Mouse (Mus musculus) heart, embryonic 12.5 days (tissue): ENCODE data around the gene Uvrag. TPM values are rescaled to one million over a fixed set of nuclear protein-coding genes. Genes with fewer than 3 reads are reported as not detected.

Experiments used
- ATAC-seq: fragments of 200-750 bp; cut with Nextera tagmentation; 2 replicates; pipeline ENCODE4 v1.8.0; 2017; ENCODE audit warnings: moderate TSS enrichment, moderate library complexity; ENCODE audit not compliant: insufficient number of reproducible peaks, low FRiP score
- H3K27ac ChIP-seq: fragments of 300-500 bp; sonication (generic); 2 replicates; pipeline ENCODE4 v1.5.1; 2016; ENCODE audit warnings: mild to moderate bottlenecking, moderate library complexity; ENCODE audit not compliant: poor library complexity, severe bottlenecking
- H3K27me3 ChIP-seq: fragments of 300-500 bp; sonication (generic); replicated peaks from 2 replicates; pipeline ENCODE4 v1.6.1; 2016; ENCODE audit warnings: mild to moderate bottlenecking, moderate library complexity
- H3K36me3 ChIP-seq: fragments of 300-500 bp; sonication (generic); 2 replicates; pipeline ENCODE4 v1.6.1; 2016; ENCODE audit warnings: mild to moderate bottlenecking, moderate library complexity
- H3K4me1 ChIP-seq: fragments of 300-500 bp; sonication (generic); replicated peaks from 2 replicates; pipeline ENCODE4 v1.6.1; 2016; ENCODE audit warnings: mild to moderate bottlenecking
- H3K4me2 ChIP-seq: fragments of 300-500 bp; sonication (generic); 2 replicates; pipeline ENCODE4 v1.6.1; 2016; ENCODE audit warnings: mild to moderate bottlenecking, moderate library complexity
- H3K4me3 ChIP-seq: fragments of 300-500 bp; sonication (generic); 2 replicates; pipeline ENCODE4 v1.5.1; 2016; ENCODE audit warnings: mild to moderate bottlenecking
- H3K9ac ChIP-seq: fragments of 300-500 bp; sonication (generic); 2 replicates; pipeline ENCODE4 v1.6.1; 2016; ENCODE audit warnings: mild to moderate bottlenecking, moderate library complexity
- H3K9me3 ChIP-seq: fragments of 300-500 bp; sonication (generic); replicated peaks from 2 replicates; pipeline ENCODE4 v1.6.1; 2016; ENCODE audit warnings: mild to moderate bottlenecking, moderate library complexity
- WGBS: fragments of 180-500 bp; shearing (Covaris S2); methylation state at CpG from one replicate; pipeline ENCODE4 v1.1.7; 2016; 5-methylcytosine and 5-hydroxymethylcytosine counted together
- polyA plus RNA-seq: library from polyadenylated mRNA; unstranded; fragments of >200 nt; fragmentation: Nextera tagmentation; extraction: Ambion mirVana; gene quantifications from 2 replicates; pipeline ENCODE4 v1.2.1, GENCODE M21; 2016

Gene Uvrag
- polyA plus RNA-seq, 1 experiment from 2014 or later, result 19.6 TPM

- WGBS, result 83% methylated on average over 5 of the region's 5 CpGs
- H3K27ac ChIP-seq, result no peak overlapping the region
- H3K9me3 ChIP-seq, result no peaks in the 10 kb centered on the region
Observed at GRCm38 (mm10) chr7:99120865-99121521, 19.9 kb downstream of the Uvrag start.

DNA sequence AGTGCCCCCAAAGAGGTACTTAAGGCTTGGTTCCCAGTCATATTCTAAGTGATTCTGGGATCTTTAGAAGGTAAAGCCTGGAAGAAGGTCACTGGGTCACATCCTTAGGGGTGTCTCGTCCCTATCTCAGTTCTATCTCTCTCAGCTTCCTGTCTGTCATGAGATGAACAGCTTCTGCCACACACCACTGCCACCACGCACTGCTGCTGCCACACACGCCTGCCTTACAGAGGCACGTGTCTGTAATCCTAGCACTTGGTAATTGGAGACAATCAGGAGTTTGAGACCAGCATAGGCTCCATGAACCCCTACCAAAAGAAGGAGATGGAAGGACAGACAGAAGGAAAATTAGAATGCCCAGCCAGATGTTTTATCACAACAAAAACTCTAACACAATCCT lies 20.9 kb downstream of the Uvrag start:
- no peak overlapping the region for H3K9ac ChIP-seq
- ATAC-seq, result no peak

More at GRCm38 (mm10) chr7:99120865-99121521, 19.9 kb downstream of the Uvrag start:
- H3K4me2 ChIP-seq, result no peak overlapping the region
- no peaks in the 10 kb centered on the region for H3K27me3 ChIP-seq
- peaks cover 29% of the 10 kb centered on the region for H3K4me1 ChIP-seq
- no peak overlapping the region for H3K9ac ChIP-seq
- H3K4me3 ChIP-seq, result no peak overlapping the region
- no peak for ATAC-seq
- H3K36me3 ChIP-seq, result peaks cover 16% of the 10 kb centered on the region

DNA sequence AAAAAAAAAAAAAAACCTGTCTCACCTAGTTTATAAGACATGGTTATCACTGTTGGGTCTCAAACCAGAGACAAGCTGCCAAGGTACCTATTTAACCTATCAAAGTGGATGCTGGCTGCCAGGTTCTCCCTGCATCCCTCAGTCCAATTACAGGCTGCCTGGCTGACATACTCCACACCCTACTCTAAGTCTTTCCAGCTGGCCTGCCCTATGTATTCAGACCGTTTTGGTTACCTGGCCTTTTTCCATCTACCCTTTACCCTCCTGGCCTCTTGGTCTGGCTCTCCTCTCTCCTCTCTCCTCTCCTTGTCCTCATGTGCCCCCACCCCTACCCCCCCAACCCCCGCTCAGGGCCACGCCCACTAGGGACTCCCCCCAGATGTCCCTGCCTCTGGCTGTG lies 24.2 kb downstream of the Uvrag start:
- H3K4me3 ChIP-seq, result no peak overlapping the region

More for the DNA sequence above, 20.9 kb downstream of the Uvrag start:
- H3K27ac ChIP-seq, result no peak overlapping the region
- 57% methylated on average over 4 of the region's 4 CpGs for WGBS
- no peaks in the 10 kb centered on the region for H3K27me3 ChIP-seq
- H3K36me3 ChIP-seq, result peaks cover 16% of the 10 kb centered on the region
- H3K9me3 ChIP-seq, result no peaks in the 10 kb centered on the region
- H3K4me3 ChIP-seq, result no peak overlapping the region
- H3K4me2 ChIP-seq, result no peak overlapping the region
- peaks cover 30% of the 10 kb centered on the region for H3K4me1 ChIP-seq

GRCm38 (mm10) chr7:99114006-99114726 lies 26.8 kb downstream of the Uvrag start:
- ATAC-seq, result no peak
- 86% methylated on average over 16 of the region's 16 CpGs for WGBS
- 0 out of 2 replicates have a peak, but pooled peaks cover 8% of the 10 kb centered on the region for H3K36me3 ChIP-seq
- no peak overlapping the region for H3K4me2 ChIP-seq
- no peak overlapping the region for H3K27ac ChIP-seq
- H3K4me1 ChIP-seq, result peaks cover 22% of the 10 kb centered on the region
- no peak overlapping the region for H3K9ac ChIP-seq
- H3K27me3 ChIP-seq, result no peaks in the 10 kb centered on the region
- H3K4me3 ChIP-seq, result no peak overlapping the region
- no peaks in the 10 kb centered on the region for H3K9me3 ChIP-seq

More for the DNA sequence above, 24.2 kb downstream of the Uvrag start:
- no peak for ATAC-seq
- H3K9ac ChIP-seq, result no peak overlapping the region
- WGBS, result 67% methylated on average over 3 of the region's 3 CpGs
- no peaks in the 10 kb centered on the region for H3K27me3 ChIP-seq
- H3K4me2 ChIP-seq, result no peak overlapping the region
- H3K4me1 ChIP-seq, result peaks cover 30% of the 10 kb centered on the region
- H3K9me3 ChIP-seq, result no peaks in the 10 kb centered on the region
- 0 out of 2 replicates have a peak, but pooled peaks cover 8% of the 10 kb centered on the region for H3K36me3 ChIP-seq
- no peak overlapping the region for H3K27ac ChIP-seq

DNA sequence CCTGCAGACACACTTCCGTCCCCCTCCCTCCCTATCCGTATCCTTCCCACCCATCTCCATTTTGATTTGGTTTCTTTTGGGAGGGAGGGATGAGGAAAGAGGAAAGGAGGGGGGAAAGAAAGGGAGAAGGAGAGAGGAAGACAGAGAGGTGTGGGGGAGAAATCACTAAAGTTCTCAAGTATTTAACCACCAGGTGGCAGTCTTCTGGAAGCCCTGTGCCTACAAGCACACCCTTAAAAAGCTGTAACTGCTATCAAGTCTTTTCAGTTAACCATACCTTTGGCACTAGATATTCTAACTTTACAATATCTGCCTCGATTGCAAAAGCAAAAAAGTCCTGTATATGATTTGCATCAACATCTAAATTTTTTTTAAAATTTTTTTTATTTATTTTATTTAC lies 33.4 kb downstream of the Uvrag start:
- WGBS, result 50% methylated on average over 3 of the region's 3 CpGs
- no peak overlapping the region for H3K4me2 ChIP-seq
- no peak for ATAC-seq
- no peak overlapping the region; the same call in 1 of the 2 replicates for H3K9ac ChIP-seq
- H3K9me3 ChIP-seq, result no peaks in the 10 kb centered on the region
- H3K4me3 ChIP-seq, result no peak overlapping the region
- H3K36me3 ChIP-seq, result no peaks in the 10 kb centered on the region
- H3K27ac ChIP-seq, result no peak overlapping the region
- H3K4me1 ChIP-seq, result peaks cover 20% of the 10 kb centered on the region
- no peaks in the 10 kb centered on the region for H3K27me3 ChIP-seq

- H3K9ac ChIP-seq, result no peak overlapping the region
- H3K27me3 ChIP-seq, result no peaks in the 10 kb centered on the region
- no peak overlapping the region for H3K4me3 ChIP-seq
- 67% methylated on average over 4 of the region's 4 CpGs for WGBS
- peaks cover 27% of the 10 kb centered on the region for H3K4me1 ChIP-seq
- H3K36me3 ChIP-seq, result no peaks in the 10 kb centered on the region
- H3K4me2 ChIP-seq, result no peak overlapping the region
- no peaks in the 10 kb centered on the region for H3K9me3 ChIP-seq
- H3K27ac ChIP-seq, result no peak overlapping the region
- ATAC-seq, result no peak
Observed at GRCm38 (mm10) chr7:99106714-99107270, 34.1 kb downstream of the Uvrag start.

- H3K4me1 ChIP-seq, result peaks cover 47% of the 10 kb centered on the region
- no peak overlapping the region for H3K9ac ChIP-seq
- no peak overlapping the region for H3K4me3 ChIP-seq
- no peaks in the 10 kb centered on the region for H3K27me3 ChIP-seq
- WGBS, result 44% methylated on average over 11 of the region's 11 CpGs
- no peak overlapping the region for H3K27ac ChIP-seq
- H3K9me3 ChIP-seq, result no peaks in the 10 kb centered on the region
- ATAC-seq, result no peak
- H3K36me3 ChIP-seq, result peaks cover 15% of the 10 kb centered on the region
- no peak overlapping the region for H3K4me2 ChIP-seq
Observed at GRCm38 (mm10) chr7:99101767-99102593, 39.0 kb downstream of the Uvrag start.

DNA sequence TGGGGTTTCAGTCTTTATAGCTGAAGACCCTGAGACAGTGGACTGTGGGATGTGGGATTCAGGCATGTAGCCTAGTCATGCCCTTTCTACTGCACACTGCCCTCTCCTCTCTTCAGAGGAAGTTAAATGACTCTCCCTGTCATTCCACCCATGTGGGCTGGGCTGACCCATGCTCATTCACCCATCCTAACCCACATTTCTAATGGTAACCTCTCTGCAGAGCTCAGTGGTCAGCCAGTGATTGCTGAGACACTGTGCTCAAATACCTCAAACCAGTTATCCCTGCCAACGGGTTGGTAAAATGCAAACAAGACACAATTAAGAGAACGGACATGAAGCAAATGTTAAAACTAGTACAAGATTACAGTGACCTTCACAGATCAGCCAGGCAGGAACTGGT lies 39.9 kb downstream of the Uvrag start:
- Histone ChIP-seq H3K9ac (no peak overlapping the region), H3K27me3 (no peaks in the 10 kb centered on the region)

GRCm38 (mm10) chr7:99100573-99100972 lies 40.4 kb downstream of the Uvrag start:
- peaks cover 39% of the 10 kb centered on the region for H3K4me1 ChIP-seq
- no peak overlapping the region for H3K9ac ChIP-seq
- 74% methylated on average over 8 of the region's 8 CpGs for WGBS
- no peak overlapping the region for H3K27ac ChIP-seq
- H3K27me3 ChIP-seq, result no peaks in the 10 kb centered on the region
- H3K9me3 ChIP-seq, result no peaks in the 10 kb centered on the region
- no peak overlapping the region for H3K4me3 ChIP-seq
- ATAC-seq, result no peak
- H3K36me3 ChIP-seq, result peaks cover 22% of the 10 kb centered on the region
- H3K4me2 ChIP-seq, result no peak overlapping the region

More for the DNA sequence above, 39.9 kb downstream of the Uvrag start:
- Histone ChIP-seq H3K27ac (no peak overlapping the region), H3K4me3 (no peak overlapping the region), H3K9me3 (no peaks in the 10 kb centered on the region), H3K4me2 (no peak overlapping the region), H3K4me1 (peaks cover 41% of the 10 kb centered on the region), H3K36me3 (peaks cover 22% of the 10 kb centered on the region)
- ATAC-seq, result no peak
- 53% methylated on average over 2 of the region's 2 CpGs for WGBS

DNA sequence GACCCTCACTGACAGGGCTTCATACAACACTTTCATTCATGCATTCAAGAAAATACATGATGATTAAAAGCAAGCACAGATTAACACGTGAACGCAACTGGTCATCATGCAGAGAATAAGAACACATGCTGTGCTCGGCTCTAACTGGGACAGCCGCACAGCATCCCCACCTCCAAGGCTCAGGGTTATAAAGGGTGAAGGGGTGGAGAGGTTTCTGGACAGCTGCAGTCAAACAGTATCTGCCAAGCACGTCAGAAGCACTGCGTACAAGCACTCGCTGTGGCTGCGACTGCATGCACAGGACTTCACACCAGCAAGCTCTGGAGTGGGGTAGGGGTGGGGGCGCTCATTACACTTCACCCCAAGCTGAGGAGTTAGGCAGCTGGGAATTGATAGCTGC lies 40.9 kb downstream of the Uvrag start:
- H3K27me3 ChIP-seq, result no peaks in the 10 kb centered on the region
- no peak for ATAC-seq
- H3K9me3 ChIP-seq, result no peaks in the 10 kb centered on the region
- peaks cover 25% of the 10 kb centered on the region for H3K36me3 ChIP-seq
- no peak overlapping the region for H3K4me3 ChIP-seq
- H3K4me2 ChIP-seq, result no peak overlapping the region
- WGBS, result 59% methylated on average over 9 of the region's 9 CpGs
- H3K4me1 ChIP-seq, result peaks cover 39% of the 10 kb centered on the region
- no peak overlapping the region for H3K9ac ChIP-seq
- H3K27ac ChIP-seq, result no peak overlapping the region

DNA sequence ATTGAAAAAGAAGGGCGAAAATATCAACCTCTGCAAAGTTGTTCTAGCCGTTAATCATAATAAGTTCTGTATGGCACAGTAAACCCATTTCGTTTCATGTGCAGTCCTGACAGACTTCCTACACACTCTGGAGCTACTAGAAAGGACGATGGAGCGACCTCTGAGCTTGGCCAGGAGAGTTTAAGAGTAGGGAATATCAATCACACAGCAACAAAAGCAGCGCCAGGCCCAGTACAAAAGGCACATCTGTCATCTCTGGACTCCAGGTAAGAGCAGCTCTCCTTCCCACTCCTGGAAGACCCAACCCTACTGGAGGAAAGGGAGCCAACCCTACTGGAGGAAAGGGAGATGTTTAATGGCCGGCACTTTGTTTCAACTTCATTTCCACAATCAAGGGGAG lies 43.2 kb downstream of the Uvrag start:
- Histone ChIP-seq H3K4me3 (no peak overlapping the region), H3K36me3 (peaks cover 35% of the 10 kb centered on the region), H3K9me3 (no peaks in the 10 kb centered on the region), H3K9ac (no peak overlapping the region), H3K27ac (no peak overlapping the region), H3K27me3 (no peaks in the 10 kb centered on the region), H3K4me1 (peaks cover 37% of the 10 kb centered on the region), H3K4me2 (no peak overlapping the region)
- 85% methylated on average over 7 of the region's 7 CpGs for WGBS
- no peak for ATAC-seq
